Mouse (Mus musculus): ENCODE measurements around the gene Habp2.

- TF ChIP-seq POLR2AphosphoS2 (IDR thresholded peaks at IDR 0.05; ENCODE audit: low read depth, low read length) (no peak), CTCF (conservative IDR thresholded peaks at IDR 0.05 in 1 of 2, IDR thresholded peaks at IDR 0.05 in 1 of 2; ENCODE audit: low read depth in 2 of 2, low read length in 2 of 2) (no peak), CHD2 (IDR thresholded peaks at IDR 0.05; ENCODE audit: low read length) (no peak), MAZ (IDR thresholded peaks at IDR 0.05; ENCODE audit: low read depth, low read length) (no peak), E2F4 (IDR thresholded peaks at IDR 0.05; ENCODE audit: insufficient replicate concordance, low read depth, low read length) (no peak), ZNF384 (IDR thresholded peaks at IDR 0.05; ENCODE audit: low read depth, low read length) (no peak), POLR2A (IDR thresholded peaks at IDR 0.05; ENCODE audit: low read depth, low read length) (no peak), MYC (IDR thresholded peaks at IDR 0.05; ENCODE audit: low read depth, low read length) (no peak), SIN3A (IDR thresholded peaks at IDR 0.05; ENCODE audit: low read length) (no peak), ELF1 (IDR thresholded peaks at IDR 0.05; ENCODE audit: low read depth, low read length) (no peak), USF1 (IDR thresholded peaks at IDR 0.05; ENCODE audit: low read depth, low read length) (no peak), TCF12 (IDR thresholded peaks at IDR 0.05; ENCODE audit: low read depth, low read length) (no peak)
These were observed 79.7 kb downstream of the Habp2 start for GRCm38 (mm10) chr19:56366625-56367024.

Measured in CH12.LX (cell line).